Mouse (Mus musculus) layer of hippocampus, adult 6 months (tissue): ENCODE data around the gene Prc1. TPM values are rescaled to one million over a fixed set of nuclear protein-coding genes. Genes with fewer than 3 reads are reported as not detected.

Experiments used
- long read RNA-seq, 2 experiments: library from polyadenylated mRNA; unstranded; transcript quantifications; one replicate each; pipeline ENCODE4 v2.0.0; 2019 to 2020
- polyA plus RNA-seq: library from polyadenylated mRNA; unstranded; fragments of <200 nt; fragmentation: Nextera tagmentation; gene quantifications from 2 replicates; pipeline ENCODE4 v1.2.3, GENCODE M21; 2021

Prc1 gene
- 1.8 and 2.6 TPM in 2 replicates for polyA plus RNA-seq
- long read RNA-seq, experiment 1: 0 reads
- long read RNA-seq, experiment 2, partial matches to known transcripts: 0 of 4 reads
- long read RNA-seq, experiment 2, other reads (novel, unspliced or antisense): 0 of 4 reads

DNA sequence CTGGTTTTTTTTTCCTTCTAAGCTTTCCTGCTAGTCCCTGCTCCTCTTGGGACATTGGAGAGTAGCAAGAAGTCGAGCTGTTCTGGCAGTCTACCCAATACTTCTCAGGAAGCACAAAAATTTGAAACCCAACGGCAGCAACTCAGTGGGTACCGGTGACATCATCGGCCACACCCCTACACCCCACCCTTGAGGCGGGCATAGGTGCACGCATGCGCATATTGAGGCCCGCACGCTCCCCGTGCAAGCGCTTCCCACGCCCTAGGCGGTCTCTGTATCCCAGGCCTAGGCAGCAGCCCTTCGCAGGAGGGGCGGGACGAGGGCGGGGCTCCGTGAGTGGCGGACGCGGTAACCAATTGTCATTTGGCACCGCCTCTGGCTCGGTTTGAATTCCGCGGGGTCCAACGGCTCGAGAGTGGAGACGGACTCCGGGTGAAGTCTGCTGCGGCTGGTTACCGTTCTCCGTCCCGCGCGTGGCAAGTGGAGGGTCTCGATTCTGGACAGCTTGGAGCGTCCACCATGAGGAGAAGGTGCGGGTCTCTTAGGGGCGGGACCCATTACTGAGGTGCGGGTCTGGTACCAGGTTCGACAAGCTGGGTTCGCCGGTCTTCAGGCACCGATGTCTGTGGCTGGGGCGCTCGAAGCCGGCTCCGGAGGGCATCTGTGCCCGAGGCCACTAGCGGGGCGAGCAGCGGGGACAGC, at the start of gene Prc1:
Prc1 (plus strand) TSS at position 389 of the 702 bp plus-strand sequence.

DNA sequence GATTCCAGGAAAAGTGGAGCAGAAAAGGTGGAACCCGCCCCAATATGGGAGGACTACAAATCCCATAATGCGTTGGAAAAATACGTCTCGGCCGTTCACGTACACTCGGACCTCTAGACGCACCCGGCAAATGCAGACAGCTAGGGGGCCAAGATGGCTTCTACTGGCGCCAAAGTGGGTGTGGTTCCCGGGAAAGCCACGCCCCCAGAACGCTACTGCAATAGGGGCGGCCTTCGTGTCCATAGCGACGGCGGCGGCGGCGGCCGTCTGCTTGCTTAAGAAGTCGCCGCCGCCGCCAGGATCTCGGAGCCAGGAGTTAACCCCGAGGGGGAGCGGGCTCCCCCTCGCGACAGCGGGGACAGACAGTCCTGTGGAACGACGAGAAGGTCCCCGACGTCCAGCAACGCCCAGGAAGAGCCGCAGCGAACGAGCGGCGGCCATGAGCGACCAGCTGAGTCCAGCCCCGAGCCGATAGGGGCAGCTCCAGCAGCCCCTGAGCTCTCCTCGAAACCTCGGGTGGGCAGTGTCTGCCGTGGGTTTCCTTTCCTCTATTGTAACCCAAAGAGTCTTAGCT, 48.0 kb upstream of the Prc1 start, which contains the start of gene Ttll13:
Ttll13 (plus strand) TSS at position 229 of the 574 bp plus-strand sequence.

DNA sequence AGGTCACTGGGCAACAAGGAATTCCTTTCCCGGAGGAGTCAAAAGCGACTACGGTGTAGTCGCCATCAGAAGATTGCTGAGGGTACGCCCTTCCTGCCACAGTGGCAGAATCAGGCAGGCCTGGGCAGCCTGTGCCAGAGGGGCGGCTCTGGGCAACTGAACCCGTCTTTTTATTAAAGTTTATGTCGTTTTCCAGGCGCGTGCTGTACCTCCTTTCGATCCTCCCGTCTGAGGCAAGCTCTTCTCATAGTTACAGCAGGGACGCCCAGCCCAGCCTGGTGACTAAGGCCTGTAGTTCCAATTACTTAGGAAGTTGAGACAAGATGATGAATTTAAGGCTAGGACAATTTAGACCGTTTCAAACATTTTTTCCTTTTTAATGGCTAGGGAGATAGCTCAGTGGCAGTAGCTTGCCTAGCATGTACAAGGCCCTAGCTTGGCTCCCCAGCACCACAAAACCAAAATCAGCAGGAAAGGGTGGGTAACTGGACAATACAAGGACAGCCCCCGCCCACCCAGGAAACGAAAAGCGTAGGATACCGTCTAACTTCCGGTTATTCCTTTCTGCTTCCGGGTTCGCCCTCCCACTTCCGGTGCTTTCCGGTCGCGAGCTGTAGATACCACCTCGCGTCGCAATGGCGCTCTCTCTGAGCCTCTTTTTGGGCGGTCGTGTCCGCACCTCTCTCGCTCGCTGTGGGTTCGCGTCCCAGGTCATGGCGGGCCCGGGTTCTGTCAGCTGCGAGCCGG, 33.5 kb upstream of the Prc1 start, which contains the start of gene Ngrn:
Ngrn (plus strand) TSS at position 591 of the 747 bp plus-strand sequence.

DNA sequence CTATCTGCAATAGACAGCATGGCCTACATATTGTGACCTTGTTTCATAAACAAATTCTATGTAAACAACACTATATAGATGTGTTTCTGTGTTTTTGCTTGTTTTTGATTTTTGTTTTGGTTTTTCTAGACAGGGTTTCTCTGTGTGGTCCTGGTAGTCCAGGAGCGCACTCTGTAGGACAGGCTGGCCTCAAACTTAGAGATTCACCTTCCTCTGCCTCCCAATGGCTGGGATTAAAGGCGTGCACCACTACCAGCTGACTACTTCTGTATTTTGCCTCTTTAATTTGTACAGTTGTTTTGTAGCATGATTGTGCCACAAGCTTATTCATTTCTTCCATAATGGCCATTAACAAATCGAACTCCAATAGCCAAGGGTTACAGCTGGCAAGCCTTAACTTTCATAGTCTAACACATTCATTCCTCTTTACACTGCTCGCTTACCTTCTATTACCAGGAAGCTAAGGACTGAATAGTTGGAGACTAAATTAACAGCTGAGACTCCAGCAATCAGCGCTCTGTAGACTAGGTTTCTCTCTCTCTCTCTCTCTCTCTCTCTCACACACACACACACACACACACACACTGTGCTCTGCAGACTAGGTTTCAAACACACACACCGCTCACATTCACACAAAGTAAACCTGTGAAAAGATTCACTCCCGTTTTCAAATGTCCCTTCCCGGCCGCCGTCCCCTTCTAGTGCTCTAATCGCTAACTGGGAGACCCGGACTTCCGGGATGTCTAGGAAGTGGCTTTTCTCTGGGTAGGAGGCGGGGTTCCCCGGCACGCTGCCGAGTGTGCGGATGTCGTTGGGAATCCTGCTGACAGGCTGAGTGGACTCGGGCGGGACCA, 25.1 kb upstream of the Prc1 start, which contains the start of gene Vps33b:
Vps33b (plus strand) TSS at position 753 of the 854 bp plus-strand sequence.

DNA sequence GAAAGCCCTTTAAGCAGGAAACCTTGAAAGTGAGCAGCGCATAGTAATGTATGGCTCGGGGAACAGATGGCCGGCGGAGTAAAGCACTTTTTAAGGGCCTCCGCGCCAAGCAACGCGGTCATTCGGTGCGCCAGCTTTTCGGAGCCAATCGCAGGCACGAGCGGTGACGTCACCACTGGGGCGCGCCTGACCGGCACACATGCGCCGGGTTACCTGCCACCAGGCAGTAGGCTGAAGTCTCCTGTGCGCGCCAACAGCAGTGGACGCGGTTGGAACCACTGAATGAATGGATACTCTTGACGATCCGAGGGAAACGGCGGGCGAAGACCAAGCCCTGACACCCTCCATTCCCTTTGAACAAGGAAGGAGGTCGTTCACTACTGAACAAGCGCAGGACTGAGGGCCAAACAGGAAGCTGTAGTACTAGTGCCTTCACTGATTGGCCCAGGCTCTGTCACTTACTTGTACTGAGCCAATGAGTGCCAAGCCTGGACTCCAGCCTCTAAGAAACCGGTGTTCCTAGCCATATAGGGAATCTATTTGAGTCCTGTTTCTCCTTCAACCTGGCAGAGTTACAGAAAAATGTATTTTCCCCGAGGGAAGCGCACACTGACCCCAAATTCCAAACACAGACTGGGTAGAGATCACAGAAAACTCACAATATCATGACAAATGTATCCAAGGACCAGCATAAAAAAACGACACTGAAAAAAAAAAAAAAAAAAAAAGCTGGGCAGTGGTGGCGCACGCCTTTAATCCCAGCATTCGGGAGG, 30.0 kb downstream of the Prc1 start, which contains the start of gene Rccd1:
Rccd1 (minus strand) TSS at position 412 of the 773 bp plus-strand sequence.

DNA sequence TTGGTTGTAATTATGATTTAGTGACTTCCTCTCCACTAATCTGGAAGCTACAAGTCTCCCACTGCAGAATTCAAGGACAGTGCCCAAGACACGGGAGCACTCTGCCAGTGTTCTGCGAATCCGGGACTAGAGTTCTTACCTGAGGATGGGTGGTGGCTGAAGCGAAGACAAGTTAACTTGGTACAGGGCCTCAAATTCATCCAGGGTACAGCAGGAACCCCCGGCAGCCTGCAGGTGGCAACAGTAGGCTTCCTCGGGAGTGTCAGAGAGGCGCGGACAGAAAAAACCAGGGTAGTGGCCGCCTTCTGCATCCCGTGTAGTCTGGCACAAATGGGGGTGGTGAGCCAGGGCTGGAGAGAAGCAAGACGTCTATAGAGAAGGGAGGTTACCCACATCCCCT, 46.5 kb downstream of the Prc1 start, which contains the start of gene Unc45a:
Unc45a (minus strand) TSS at position 213 of the 400 bp plus-strand sequence.

DNA sequence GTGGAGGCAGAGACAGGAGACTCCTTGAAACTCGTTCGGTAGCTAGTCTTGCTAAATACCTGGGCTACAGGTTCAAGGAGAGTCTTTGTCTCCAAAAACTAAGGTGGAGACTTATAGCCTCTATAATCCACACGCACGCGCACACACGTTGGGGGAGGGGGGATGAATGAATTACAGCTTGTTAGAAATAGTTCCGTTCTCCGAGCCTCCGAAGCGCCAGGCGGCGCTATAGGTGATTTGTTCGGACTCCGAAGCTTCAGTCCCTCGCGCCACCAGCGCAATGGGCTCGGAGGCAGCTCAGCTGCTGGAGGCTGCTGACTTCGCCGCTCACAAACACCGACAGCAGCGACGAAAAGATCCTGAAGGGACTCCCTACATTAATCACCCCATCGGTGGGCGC, 48.6 kb downstream of the Prc1 start, which contains the start of gene Hddc3:
Hddc3 (plus strand) TSS at position 247 of the 400 bp plus-strand sequence.

Other genes starting within 250 kb of the Prc1 start
- gene Idh2, start 179.1 kb upstream of the Prc1 start, polyA plus RNA-seq: 55.4 and 64.0 TPM in 2 replicates
- 15.3 and 15.8 TPM in 2 replicates for gene Sema4b, start 107.6 kb upstream of the Prc1 start, polyA plus RNA-seq
- 65.6 and 83.1 TPM in 2 replicates for gene Cib1, start 61.6 kb upstream of the Prc1 start, polyA plus RNA-seq
- gene Gdpgp1, start 61.6 kb upstream of the Prc1 start, polyA plus RNA-seq: 6.2 and 6.3 TPM in 2 replicates
- 0.65 and 1.4 TPM in 2 replicates for gene Ttll13, start 48.1 kb upstream of the Prc1 start, polyA plus RNA-seq
- gene Ngrn, start 33.2 kb upstream of the Prc1 start, polyA plus RNA-seq: 53.3 and 55.0 TPM in 2 replicates
- gene Vps33b, start 24.8 kb upstream of the Prc1 start, polyA plus RNA-seq: 12.5 and 12.7 TPM in 2 replicates
- 0.55 and 1.1 TPM in 2 replicates for gene Rccd1, start 30.0 kb downstream of the Prc1 start, polyA plus RNA-seq
- 14.6 and 16.2 TPM in 2 replicates for gene Unc45a, start 46.6 kb downstream of the Prc1 start, polyA plus RNA-seq
- gene Hddc3, start 48.7 kb downstream of the Prc1 start, polyA plus RNA-seq: 21.8 and 32.7 TPM in 2 replicates
- 11.2 and 12.0 TPM in 2 replicates for gene Man2a2, start 76.9 kb downstream of the Prc1 start, polyA plus RNA-seq
- gene Fes, start 93.5 kb downstream of the Prc1 start, polyA plus RNA-seq: 1.0 TPM in 2 replicates
- gene Furin, start 111.0 kb downstream of the Prc1 start, polyA plus RNA-seq: 2.6 and 2.7 TPM in 2 replicates
- gene Blm, start 240.7 kb downstream of the Prc1 start, polyA plus RNA-seq: 0.58 and 0.95 TPM in 2 replicates